Mouse (Mus musculus) frontal cortex, adult 2 months (tissue): ENCODE data around the gene Gde1. TPM values are rescaled to one million over a fixed set of nuclear protein-coding genes. Genes with fewer than 3 reads are reported as not detected.
A peak's percentile ranks its signal among the peaks of the same experiment; 100 is the strongest.

Source experiments
- DNase-seq, 2 experiments: peaks; one replicate each; pipeline ENCODE4 v3.0.0; 2022; ENCODE audit warnings: low spot score in 1 of 2; ENCODE audit errors: extremely low spot score in 1 of 2
- polyA plus RNA-seq: library from polyadenylated mRNA; depleted of rRNA; stranded (reverse); fragments of >200 nt; gene quantifications from 2 replicates; pipeline ENCODE4 v1.2.3, GENCODE M21; 2012

Gene Gde1
- polyA plus RNA-seq, 1 experiment = 372 TPM

DNA sequence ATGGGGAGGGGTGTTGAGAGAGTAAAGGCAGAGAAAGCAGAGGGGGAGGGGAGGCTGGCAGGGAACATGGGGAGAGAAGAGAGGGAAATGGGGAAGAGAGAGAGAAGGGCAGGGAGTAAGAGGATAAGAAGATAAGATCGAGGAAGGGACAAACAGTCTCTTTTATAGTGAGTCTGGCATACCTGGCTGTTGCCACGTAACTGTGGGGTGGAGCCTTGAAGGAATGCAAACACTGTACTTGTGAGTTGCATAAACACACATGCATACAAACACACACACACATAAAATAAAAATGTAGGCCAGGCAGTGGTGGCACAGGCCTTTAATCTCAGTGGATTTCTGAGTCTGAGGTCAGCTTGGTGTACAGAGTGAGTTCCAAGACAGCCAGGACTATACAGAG lies 1.6 kb upstream of the Gde1 start:
- DNase-seq = no peak

DNA sequence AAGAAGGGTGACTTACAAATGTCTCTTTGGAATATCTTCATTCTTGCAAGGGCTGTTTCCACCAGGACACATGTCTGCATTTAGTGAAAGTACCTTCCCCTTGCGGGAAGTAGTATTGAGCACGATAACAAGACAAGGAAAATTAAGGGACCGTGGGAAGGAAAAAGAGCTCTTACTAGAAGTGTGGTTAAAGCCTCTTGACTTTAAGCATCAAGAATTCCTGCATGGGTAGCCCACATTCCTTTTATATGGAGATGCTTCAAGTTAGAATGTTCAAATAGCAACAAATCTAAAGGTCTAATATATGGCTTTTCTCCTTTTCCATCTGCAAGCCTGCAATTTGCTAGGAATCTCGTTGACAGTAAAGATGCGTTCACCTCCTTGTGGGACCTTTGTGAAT lies 910 bp upstream of the Gde1 start:
- no peak for DNase-seq

DNA sequence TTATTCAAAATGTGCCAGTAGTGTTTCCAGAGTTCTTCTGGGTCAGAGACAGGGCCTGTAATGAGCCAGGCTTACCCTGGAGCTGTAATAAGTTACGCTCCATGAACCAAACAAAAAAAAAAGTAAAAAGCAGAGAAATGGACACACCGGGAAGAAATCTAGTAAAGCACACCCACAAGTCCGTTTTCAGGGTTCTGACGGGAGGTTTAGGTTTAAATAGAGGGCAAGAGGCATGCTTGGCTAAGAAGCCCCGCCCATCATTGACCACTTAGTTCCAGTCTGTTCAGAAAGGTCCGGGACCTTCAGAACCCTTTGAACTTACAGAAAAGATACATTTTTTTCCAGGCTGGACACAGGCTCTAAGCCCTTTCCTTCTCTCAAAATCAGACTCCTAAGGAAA lies 473 bp upstream of the Gde1 start:
- DNase-seq = no peak

DNA sequence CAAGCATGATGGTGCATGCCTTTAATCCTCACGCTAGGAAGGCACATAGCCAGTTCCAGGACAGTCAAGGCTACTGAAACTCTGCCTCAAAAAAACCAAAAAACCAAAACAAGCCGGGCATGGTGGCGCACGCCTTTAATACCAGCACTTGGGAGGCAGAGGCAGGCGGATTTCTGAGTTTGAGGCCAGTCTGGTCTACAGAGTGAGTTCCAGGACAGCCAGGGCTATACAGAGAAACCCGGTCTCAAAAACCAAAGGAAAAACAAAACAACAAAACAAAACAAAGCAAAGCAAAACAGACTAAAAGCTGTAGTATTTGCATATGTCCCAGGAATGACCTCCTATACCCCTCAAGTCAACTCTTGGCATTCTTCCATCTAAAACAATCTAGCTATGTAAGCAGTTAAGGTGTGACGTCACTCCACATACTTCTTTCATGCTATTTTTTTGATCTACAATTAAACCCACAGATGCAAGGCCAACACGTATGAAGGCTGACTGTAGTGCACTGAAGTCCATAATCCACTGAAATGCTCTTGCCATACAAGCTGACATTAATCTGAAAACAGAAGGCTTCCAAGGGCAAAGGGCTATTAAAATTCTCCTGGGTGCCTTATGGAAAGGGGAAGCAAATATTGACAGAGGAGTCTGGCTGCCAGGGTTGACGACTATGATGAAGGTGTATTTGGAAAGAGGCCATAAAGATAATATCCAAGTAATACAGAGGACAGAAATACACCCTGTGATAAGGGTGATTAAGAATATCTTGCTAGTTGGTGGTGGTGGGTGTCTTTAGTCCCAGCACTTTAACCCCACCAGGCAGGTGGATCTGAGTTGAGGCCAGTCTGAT lies 1.4 kb downstream of the Gde1 start:
- DNase-seq = no peak

DNA sequence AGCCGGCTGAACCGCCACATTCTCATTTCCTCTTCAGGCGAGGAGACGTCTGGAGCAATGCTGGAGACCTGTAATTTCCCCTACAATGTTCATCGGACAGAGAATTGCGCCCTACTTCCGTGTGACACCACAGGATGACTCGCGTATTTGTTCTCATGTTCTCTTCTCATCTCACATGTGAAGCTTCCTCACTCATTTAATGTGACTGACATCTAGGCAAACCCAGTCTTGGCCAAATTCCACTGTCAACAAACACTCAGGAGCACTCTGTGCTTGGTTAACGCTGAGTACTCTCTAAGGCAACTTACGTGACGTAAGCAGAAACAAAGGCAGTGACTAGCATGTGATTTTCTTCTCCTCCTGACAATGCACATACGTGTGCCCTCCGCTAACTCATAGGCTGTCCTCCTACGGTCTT lies 2.4 kb downstream of the Gde1 start:
- DNase-seq = no peak

DNA sequence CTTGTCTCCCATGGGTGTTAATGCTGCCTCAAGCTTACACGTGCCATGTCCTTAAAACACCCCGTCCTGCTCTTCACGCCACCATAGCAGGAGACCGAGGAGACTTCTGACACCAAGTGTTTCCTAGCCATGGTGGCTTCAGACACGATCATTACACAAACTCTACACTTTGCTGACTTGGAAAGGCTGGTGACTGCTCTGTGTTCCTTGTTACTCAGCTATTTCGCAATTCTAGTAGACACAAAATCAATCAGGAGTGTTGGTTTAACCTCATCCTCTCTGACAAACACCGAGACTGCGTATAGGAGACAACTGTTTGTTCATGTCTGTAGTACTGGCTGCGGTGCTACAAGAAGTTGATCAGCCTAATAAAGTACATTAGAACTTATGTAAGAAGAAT lies 6.7 kb downstream of the Gde1 start:
- DNase-seq = no peak

DNA sequence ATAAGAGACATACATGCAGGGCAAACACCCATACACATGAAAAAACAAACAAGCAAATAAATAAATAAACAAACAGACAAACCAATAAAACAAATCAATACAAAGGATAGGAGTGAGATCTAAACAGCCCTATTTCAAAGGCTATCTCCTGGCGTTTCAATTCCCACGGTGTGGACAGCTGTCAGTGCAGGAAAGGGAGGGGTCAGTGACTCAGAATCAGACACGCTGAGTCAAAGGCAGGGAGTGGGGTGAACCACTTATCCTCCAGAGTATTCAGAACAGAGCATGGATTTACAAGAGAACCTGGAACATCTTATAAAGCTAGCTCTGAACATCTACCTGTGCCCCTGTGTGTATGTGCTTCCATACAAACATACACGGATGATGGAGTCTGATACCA lies 8.4 kb downstream of the Gde1 start:
- no peak for DNase-seq

DNA sequence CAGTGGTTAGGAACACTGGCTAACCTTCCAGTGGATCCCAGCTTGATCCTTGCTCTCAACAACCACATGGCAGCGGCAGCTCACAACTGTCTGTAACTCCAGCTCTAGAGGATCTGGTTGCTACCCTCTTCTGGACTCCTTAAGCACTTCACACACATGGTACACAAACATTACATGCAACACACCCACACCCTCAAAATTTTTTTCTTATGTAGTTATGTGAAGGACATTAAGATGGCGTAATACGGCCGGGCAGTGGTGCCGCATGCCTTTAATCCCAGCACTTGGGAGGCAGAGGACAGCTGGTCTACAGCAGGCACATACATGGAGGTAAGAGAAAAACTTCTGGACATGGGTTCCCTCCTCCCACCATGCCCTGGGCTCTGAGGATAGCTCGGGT lies 9.4 kb downstream of the Gde1 start:
- no peak for DNase-seq

DNA sequence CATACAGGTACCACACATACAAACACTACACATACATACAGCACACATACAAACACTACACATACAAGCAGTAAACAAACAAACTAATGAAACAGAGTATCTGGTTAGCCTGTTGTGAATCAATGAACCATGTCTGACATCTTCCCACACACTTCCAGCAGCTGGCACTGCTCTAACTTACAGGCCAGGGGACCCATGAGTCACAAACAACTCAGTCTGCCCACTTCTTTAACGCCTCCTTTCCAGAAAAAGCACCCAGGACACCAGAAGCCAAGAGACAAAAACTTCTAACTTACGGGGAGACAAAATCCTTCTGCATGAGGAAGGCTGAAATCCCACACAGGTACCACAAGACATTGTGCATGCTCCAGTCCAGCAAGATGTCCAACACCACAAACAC lies 14.3 kb downstream of the Gde1 start:
- DNase-seq = peak in 1 of 2 experiments; percentile 59

DNA sequence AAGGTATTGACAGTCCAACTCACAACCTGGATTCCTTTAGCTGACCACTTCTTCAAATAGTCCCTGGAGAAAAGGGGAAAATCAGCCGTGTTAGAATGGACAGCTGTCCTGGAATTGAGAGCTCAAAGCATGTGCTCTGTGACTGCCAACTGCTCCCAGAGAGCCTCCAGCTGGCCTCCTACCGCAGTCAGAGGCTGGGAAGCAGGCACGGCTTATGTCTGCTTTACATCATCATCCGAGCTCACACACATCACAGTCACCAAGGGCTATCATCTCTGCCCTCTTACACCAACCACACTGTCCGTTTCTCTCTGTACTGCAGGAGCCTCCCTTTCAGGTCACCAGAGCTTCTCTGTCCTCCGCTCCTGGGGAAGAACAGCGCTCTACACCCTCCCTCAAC lies 16.5 kb downstream of the Gde1 start:
- no peak for DNase-seq

DNA sequence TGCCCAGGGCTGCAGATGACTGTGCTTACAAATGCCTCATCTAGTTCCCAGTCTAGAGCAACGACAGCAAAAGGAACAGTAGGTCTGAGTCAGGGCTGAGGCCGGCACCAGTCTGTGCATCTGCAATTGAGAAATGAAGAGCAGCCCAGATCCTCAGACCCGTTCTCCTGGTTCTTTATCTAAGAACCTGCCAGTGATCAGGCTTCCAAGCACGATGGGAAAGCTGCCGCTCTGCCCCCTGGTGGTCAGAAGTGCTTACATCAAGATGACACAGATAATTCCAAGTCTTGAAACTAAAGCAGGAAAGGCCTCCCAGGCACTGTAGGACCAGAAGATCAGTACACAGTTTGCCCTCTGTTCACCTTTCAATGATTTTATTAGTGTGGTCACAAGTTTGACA lies 17.4 kb downstream of the Gde1 start:
- peak; percentile 80 to 95 for DNase-seq

DNA sequence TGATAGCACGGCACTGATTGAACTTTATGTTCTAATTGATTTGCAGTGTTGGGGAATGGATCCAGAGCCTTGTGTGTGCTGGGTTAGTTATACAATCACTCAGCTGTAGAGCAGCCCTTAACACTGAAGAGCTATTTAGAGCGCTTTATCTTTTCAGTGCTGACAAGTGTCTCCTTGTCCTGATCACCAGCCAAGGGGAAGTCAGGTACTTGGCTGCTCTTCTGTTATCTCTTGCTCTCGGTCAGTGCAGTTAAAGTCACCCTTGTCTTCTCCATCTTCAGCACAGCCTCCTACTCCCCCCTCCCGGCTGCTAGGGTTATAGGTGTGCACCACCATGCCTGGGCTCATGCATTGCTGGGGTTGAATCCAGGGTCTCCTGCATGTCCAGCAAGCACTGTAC lies 28.8 kb downstream of the Gde1 start:
- DNase-seq = no peak

DNA sequence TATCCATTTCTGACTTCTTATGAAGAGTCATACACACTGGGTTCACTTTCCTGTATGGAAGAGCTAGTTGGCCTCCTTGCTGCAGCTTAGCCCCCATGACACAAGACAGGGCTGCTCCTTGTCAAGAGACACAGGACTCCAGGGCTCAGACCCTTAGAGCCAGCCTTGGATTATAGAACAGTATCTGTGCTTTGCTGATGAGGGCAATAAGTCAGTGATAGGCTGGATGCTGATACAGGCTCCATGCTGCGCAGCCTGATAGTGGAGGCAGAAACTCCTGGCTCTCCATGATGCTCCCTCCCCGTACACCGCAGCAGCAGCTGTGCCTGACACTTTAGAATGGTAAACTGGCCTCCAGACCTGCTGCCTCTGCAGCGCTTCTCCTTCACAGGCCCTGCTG lies 35.4 kb downstream of the Gde1 start:
- DNase-seq = no peak

DNA sequence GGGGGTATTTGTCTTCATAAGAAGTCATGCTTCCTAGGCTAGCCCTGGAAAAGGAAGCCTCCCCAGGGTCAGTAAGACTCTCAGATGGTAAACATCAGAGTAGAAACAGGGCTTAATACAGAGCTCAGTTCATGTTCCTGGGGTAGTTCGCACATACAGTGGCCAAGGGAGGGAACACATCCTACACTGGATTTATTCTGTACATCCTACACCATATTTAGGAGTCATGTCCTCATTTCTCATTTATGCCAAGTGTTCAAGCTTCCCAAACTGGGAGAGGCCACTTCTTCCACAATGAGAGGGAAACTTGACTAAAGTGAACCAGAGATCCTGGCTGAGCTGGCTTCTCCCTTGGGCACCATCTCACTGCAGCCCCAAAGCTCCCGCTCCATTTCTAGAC lies 37.8 kb downstream of the Gde1 start:
- no peak for DNase-seq

DNA sequence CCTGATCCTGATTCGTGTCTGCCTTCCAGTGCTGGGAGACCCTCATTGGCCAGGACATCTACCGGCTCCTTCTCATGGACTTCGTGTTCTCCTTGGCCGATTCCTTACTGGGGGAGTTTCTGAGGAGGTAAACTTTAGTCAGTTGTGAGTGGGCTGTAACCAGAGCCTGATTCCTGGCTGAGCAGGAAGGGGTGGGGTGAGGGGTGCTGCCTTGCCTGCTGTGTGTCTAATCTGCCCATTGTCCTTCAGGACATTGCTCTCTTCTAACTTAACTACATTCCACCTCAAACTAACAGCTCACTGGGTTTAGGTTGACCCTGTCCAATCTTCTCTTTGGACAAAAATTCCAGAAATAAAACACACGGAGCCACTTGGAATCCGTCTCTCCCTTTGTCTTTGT lies 48.8 kb downstream of the Gde1 start:
- no peak for DNase-seq

DNA sequence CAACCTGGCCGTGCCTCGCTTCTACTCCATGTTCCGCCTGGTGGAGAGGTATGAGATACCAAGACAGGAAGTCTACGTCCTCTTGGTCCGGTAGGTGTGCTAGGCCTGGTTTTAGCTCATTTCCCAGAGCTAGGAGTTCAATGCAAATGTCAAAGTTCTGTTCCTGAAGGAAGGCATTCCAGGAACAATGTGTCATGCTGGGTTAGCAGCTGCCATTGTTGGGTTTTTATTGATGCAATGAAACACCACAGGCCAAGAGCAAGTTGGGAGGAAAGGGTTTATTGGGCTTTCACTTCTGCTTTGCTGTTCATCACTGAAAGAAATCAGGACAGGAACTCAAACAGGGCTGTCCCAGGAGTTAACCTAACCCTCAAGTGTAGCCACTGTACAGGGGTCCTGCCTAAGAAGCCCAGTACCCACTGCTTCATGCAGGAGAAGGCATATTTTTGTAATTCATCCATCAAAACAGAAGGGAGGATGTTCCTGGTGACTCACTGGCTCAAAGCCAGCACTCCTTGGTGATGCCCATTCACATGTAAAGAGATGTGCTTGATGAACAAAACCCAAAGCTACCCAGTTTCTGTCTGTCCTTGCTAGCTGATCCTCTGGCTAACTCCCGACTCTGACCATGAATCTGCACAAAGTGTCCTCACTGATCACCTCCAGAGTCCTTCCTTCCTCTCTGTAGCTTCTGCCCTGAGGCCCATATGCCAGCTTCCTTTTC lies 52.8 kb downstream of the Gde1 start:
- DNase-seq = no peak

DNA sequence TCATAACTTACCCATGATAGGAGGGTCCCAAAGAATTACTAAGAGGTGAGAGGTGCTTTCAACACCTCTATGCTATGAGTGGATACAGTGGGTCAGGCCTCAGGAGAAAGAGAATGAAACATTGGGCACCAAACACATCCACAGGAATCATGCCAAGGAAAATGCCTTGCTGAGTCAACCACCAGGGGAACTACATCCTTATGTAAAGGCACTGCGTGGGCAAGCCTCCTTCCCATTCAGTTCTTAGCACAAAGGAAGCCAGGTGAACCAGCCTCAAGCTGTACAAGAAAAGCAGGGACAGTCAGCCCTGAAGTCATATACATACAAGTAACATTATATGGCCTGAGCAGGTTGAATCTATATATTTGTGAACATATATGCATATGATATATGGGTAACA lies 54.7 kb downstream of the Gde1 start:
- DNase-seq = peak; percentile 11 to 68

DNA sequence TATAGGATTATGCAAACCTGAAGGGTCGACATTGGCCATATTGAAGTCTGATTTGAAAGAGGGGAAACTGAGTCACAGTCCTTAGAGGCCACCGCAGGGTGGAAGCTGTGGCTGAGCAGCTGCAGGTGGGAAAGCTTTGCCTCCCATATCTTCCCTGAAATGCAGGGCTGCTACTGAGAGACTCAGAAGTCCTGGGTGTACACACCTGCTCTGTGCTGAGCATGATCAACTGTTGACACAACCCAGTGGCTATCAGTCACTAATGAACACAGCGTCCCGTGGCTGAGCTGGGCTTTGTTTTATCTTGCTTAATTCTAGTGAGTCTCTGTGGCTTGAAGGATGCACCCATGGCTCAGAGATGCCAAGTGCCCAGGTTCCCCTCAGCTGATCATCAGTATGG lies 55.5 kb downstream of the Gde1 start:
- DNase-seq = no peak

DNA sequence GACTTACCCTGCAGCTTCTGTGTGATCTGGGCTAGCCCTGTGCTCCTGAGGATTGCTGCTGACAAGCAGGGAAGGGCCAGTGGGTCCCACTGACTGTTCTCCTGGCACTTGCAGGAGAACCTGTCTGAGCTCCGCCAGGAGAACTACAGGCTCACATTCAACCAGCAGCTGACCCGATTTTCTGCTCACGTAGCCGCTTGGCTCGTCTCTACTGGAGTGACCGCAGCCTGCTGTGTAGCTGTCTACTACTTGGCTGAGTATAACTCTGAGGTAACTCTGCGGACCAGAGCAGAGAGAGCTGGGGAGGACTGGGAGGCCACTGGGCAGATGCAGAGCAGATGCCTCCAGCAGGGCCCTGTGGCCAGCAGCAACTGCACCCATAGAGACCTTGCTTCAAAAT lies 56.2 kb downstream of the Gde1 start:
- DNase-seq = peak in 1 of 2 experiments; percentile 20

DNA sequence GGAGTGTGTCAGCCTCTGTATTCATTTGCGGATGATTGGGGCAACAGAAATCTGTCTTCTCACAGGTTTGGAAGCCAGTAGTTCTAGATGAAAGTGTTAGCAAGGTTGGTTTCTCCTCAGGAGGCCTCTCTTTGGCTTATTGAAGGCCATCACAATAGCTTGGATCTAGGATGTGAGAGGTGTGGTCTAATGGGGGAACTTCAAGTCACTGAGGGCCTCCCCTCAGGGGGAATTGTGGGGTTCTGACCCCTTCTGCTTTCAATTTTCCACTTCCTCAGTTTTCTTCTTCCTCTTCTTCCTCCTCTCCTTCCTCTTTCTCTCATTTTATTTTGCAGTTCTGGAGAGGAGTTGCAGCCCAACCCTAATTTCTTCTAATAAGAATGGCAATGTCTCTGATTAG lies 59.3 kb downstream of the Gde1 start:
- no peak for DNase-seq
